Mouse (Mus musculus) liver, postnatal 0 days (tissue): ENCODE results near the gene Lrguk. TPM values are rescaled to one million over a fixed set of nuclear protein-coding genes. Genes with fewer than 3 reads are reported as not detected.
A peak's percentile ranks its signal among the peaks of the same experiment; 100 is the strongest.

Experiments
- ATAC-seq: fragments of 200-750 bp; cut with Nextera tagmentation; 2 replicates; pipeline ENCODE4 v1.8.0; 2017; ENCODE audit warnings: mild to moderate bottlenecking, moderate library complexity
- DNase-seq: peaks from one replicate; pipeline ENCODE4 v3.0.0-alpha.2; 2016
- H3K27ac ChIP-seq: fragments of 300-500 bp; sonication (generic); 2 replicates; pipeline ENCODE4 v1.5.1; 2014; ENCODE audit warnings: antibody characterized with exemption, moderate library complexity, mild to moderate bottlenecking, low read depth
- H3K27me3 ChIP-seq: fragments of 300-500 bp; sonication (generic); 2 replicates; pipeline ENCODE4 v1.6.1; 2014; ENCODE audit warnings: low read length, control low read depth, mixed read lengths; ENCODE audit not compliant: insufficient read depth
- H3K36me3 ChIP-seq: fragments of 300-500 bp; sonication (generic); replicated peaks from 2 replicates; pipeline ENCODE4 v1.6.1; 2014; ENCODE audit warnings: mild to moderate bottlenecking, control low read depth, low read length, moderate library complexity, mixed read lengths; ENCODE audit not compliant: insufficient read depth
- H3K4me1 ChIP-seq: fragments of 300-500 bp; sonication (generic); 2 replicates; pipeline ENCODE4 v1.6.1; 2014; ENCODE audit warnings: antibody characterized with exemption, mild to moderate bottlenecking, control low read depth; ENCODE audit not compliant: insufficient read depth
- H3K4me2 ChIP-seq: fragments of 300-500 bp; sonication (generic); 2 replicates; pipeline ENCODE4 v1.6.1; 2014; ENCODE audit warnings: low read depth, mild to moderate bottlenecking, low read length, moderate library complexity, mixed read lengths
- H3K4me3 ChIP-seq: fragments of 300-500 bp; sonication (generic); 2 replicates; pipeline ENCODE4 v1.5.1; 2014; ENCODE audit warnings: low read depth, low read length
- H3K9ac ChIP-seq: fragments of 300-500 bp; sonication (generic); replicated peaks from 2 replicates; pipeline ENCODE4 v1.6.1; 2014; ENCODE audit warnings: mild to moderate bottlenecking, moderate library complexity
- H3K9me3 ChIP-seq: fragments of 300-500 bp; sonication (generic); 2 replicates; pipeline ENCODE4 v1.6.1; 2016; ENCODE audit warnings: mild to moderate bottlenecking, control low read depth, low read length, mixed read lengths
- CTCF ChIP-seq: sonication (generic); IDR thresholded peaks from 2 replicates; pipeline ENCODE4 v1.5.1; 2016; ENCODE audit warnings: antibody characterized with exemption, low read depth
- EP300 ChIP-seq: IDR thresholded peaks from 2 replicates; pipeline ENCODE4 v1.6.1; 2016; ENCODE audit warnings: antibody characterized with exemption, low read depth, mild to moderate bottlenecking
- WGBS: fragments of 180-500 bp; shearing (Covaris S2); extraction: QIAGEN DNeasy Blood & Tissue Kit; methylation state at CpG from one replicate; pipeline ENCODE4 v1.1.7; 2014; ENCODE audit not compliant: insufficient replicate concordance; 5-methylcytosine and 5-hydroxymethylcytosine counted together
- polyA plus RNA-seq: library from polyadenylated mRNA; unstranded; fragments of >200 nt; fragmentation: Nextera tagmentation; extraction: Ambion mirVana; gene quantifications from 2 replicates; pipeline ENCODE4 v1.2.1, GENCODE M21; 2015

Lrguk gene
- 0.04 TPM in 1 of 2 replicates, not detected in the other for polyA plus RNA-seq

DNA sequence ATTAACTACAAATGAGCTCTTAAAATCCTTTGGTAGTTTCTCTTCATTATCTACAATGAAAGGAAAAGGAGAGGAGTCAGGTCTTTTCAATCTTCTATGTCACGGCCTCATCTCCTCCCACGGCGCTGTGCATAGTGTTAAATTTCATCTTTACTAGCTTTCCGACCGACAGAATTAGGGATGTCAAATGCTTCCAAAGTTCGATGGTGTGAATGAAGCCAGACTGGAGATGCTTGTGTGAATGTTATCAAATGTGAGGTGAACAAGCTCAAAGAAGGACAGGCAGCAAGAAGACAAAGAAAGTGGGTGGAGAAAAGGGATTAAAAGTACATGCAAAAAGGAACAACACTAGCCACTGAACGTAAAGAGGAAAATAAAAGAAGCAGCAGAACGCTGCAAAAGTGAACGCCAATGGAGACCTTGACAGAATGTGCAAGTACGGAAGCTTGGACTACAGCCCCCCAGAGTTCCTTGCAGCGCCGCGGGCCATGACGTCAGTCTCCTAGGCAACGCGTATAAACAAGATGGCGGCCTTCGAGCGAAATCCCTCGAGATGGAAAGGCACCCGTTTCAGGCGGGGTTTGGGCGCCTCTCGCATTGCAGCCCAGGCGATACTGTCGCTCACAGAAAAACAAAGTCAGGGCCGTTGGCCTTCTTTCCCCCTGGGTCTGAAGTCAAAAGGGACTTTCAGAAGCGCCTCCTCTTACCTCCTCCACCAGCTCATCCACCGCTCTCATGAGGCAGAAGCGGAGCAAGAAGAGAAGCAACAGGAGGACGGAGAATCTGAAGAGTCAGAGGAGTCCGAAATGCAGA lies at the start of gene Lrguk:
Lrguk (plus strand) TSS at position 516 of the 813 bp plus-strand sequence.
- 0 out of 2 replicates have a peak within 1 kb of the TSS, but pooled peaks have one; percentile 4 for H3K27ac ChIP-seq
- H3K4me2 ChIP-seq, result peak within 1 kb of the TSS; percentile 98
- H3K9me3 ChIP-seq, result no peaks in the 10 kb centered on the region
- H3K4me3 ChIP-seq, result peak within 1 kb of the TSS; percentile 64
- TF ChIP-seq CTCF, result no peak
- TF ChIP-seq EP300, result no peak
- H3K27me3 ChIP-seq, result no peaks in the 10 kb centered on the region
- WGBS, result 7% methylated on average over 32 of the region's 32 CpGs
- no peaks in the 10 kb centered on the region for H3K36me3 ChIP-seq
- DNase-seq, result peak; percentile 84
- peaks cover 6% of the 10 kb centered on the region for H3K4me1 ChIP-seq
- H3K9ac ChIP-seq, result peak within 1 kb of the TSS; percentile 63
- peak; percentile 88 for ATAC-seq

DNA sequence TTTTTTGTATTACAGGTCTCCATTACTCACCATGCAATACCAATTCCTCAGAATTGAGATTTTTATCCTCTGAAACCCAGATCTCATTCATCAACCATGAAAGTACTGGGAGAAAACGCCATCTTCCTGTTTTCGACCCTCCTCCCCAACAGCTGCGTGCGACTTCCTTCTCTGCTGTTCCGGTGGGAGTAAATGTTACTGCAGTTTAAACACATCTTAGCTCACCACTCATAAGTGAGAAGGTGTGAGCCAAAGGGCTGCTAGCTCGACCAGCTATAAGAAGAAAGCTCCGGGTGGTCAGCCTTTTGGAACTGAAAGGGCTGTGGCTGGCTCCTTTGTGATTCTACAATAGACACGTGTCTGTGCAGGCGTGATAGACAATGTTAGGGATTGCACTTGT lies 46.5 kb upstream of the Lrguk start:
- DNase-seq, result no peak
- TF ChIP-seq CTCF, result no peak
- no peak for TF ChIP-seq EP300

DNA sequence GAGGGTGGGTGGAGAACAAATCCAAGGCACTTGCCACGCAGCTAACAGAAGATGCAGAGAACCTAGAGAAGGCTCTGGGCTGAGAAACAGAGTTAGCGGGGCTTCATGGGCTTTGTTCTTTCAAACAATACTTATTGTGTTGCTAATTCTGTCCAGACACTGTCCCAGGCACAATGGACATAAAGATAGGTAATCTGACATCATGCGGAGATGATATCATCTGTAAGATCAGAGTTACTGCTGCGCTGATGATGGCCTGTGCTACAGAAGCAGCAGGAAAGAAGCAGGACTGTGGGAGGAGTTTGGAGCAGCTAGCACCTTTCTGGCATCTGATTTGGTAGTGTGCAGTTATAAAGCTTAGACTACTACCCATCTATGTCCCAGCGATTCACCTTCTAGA lies 42.1 kb upstream of the Lrguk start:
- Histone ChIP-seq H3K4me1 (no peaks in the 10 kb centered on the region), H3K9ac (no peak overlapping the region), H3K36me3 (no peaks in the 10 kb centered on the region), H3K27me3 (no peaks in the 10 kb centered on the region), H3K9me3 (no peaks in the 10 kb centered on the region), H3K4me3 (no peak overlapping the region), H3K4me2 (no peak overlapping the region), H3K27ac (no peak overlapping the region)
- 69% methylated on average over 5 of the region's 5 CpGs for WGBS
- DNase-seq (no peak), ATAC-seq (no peak)
- no peak for TF ChIP-seq EP300
- no peak for TF ChIP-seq CTCF

More for the DNA sequence above, 46.5 kb upstream of the Lrguk start:
- no peak overlapping the region for H3K4me3 ChIP-seq
- no peaks in the 10 kb centered on the region for H3K36me3 ChIP-seq
- no peak overlapping the region for H3K27ac ChIP-seq
- H3K4me1 ChIP-seq, result no peaks in the 10 kb centered on the region
- no peaks in the 10 kb centered on the region for H3K9me3 ChIP-seq
- WGBS, result 49% methylated on average over 9 of the region's 9 CpGs
- no peaks in the 10 kb centered on the region for H3K27me3 ChIP-seq
- no peak for ATAC-seq
- H3K9ac ChIP-seq, result no peak overlapping the region
- H3K4me2 ChIP-seq, result no peak overlapping the region

DNA sequence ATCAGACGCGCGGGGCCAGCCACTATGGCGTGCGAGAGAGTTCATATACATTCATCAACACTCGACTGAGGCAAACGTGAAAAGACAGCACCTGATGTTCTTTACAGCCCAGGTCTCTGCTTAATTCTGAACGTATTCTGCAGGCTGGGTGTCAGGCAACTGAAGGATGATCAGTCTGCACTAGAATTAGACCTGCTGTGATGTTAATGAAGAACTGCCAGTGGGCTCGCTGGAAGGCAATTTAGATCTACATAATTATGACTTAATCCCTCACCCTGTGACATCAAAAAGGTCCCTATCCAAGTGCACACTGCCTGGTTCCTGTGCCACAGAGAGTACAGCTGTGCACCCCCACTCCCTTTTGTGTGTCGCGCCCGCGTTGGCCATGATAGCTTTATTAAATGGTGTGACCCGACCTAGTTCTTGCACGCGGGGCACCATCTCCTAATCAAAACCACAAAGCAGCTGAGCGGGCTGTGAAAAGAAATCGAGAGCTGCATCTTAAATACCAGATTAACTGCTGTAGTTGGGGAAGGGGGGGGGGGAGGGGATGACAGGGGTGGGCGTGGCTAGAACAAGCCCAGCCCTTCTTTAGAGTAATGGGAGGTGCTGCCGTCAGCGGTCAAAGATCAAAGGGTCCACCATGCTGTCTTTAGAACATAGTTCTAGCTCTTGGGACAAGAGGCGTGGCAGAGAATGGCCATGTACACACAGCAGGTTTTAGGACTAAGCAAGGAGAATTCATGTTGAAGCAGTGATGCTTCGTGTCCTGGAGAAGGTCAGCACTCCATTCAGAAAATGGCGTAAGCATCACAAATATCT lies 36.8 kb upstream of the Lrguk start:
- no peaks in the 10 kb centered on the region for H3K27me3 ChIP-seq
- no peak overlapping the region for H3K4me3 ChIP-seq
- DNase-seq (no peak), ATAC-seq (no peak)
- H3K36me3 ChIP-seq, result no peaks in the 10 kb centered on the region
- no peaks in the 10 kb centered on the region for H3K4me1 ChIP-seq
- TF ChIP-seq CTCF (no peak), EP300 (no peak)
- no peak overlapping the region for H3K27ac ChIP-seq
- WGBS, result 56% methylated on average over 24 of the region's 24 CpGs
- no peaks in the 10 kb centered on the region for H3K9me3 ChIP-seq
- no peak overlapping the region for H3K4me2 ChIP-seq
- H3K9ac ChIP-seq, result no peak overlapping the region

DNA sequence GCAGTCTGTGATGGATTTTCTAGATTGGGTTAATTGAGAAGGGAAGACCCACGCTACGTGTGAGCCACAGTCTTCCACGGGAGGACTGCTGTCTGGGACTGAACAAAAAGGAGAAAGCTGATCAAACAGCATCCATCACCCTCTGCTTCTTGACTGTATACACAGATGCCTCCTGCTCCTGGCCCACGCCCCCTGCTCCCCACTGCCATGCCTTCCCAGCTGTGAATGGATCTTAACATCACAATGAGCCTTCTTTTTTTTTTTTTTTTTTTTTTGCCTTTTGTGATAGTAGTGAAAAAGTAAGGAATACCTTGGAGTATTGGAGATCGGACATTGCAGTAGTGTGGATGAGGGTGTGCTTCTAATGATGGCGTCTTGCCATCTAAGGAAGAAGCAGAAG lies 35.4 kb upstream of the Lrguk start:
- WGBS, result 68% methylated on average over 6 of the region's 6 CpGs
- TF ChIP-seq CTCF (no peak), EP300 (no peak)

DNA sequence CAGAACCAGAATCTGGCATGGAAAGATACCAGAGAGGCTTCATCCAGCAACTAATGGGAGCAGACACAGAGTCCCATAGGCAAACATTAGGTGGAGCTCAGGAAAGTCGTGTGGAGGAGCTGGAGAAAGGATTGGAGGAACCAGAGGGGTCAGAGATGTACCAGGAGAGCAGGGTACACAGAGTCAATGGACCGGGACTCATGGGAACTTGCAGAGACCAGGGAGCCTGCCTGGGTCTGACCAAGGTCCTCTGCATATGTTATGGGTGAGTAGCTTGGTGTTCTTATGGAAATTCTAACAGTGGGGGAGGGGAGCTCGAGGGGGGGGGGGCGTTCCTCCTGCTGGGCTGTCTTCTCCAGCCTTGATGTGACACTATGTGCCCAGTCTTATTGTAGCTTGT lies 30.7 kb upstream of the Lrguk start:
- Histone ChIP-seq H3K27ac (no peak overlapping the region), H3K9ac (no peak overlapping the region), H3K27me3 (no peaks in the 10 kb centered on the region), H3K4me3 (no peak overlapping the region), H3K4me2 (no peak overlapping the region), H3K9me3 (no peaks in the 10 kb centered on the region), H3K4me1 (no peaks in the 10 kb centered on the region), H3K36me3 (no peaks in the 10 kb centered on the region)
- WGBS, result 44% methylated on average over 4 of the region's 4 CpGs
- ATAC-seq (no peak), DNase-seq (no peak)
- TF ChIP-seq EP300 (no peak), CTCF (no peak)

More for the DNA sequence above, 35.4 kb upstream of the Lrguk start:
- Histone ChIP-seq H3K4me3 (no peak overlapping the region), H3K36me3 (no peaks in the 10 kb centered on the region), H3K4me2 (no peak overlapping the region), H3K27ac (no peak overlapping the region), H3K27me3 (no peaks in the 10 kb centered on the region), H3K9ac (no peak overlapping the region), H3K4me1 (no peaks in the 10 kb centered on the region), H3K9me3 (no peaks in the 10 kb centered on the region)
- DNase-seq (no peak), ATAC-seq (no peak)
